Mouse (Mus musculus) small intestine, adult 2 months (tissue): ENCODE measurements at regions not wholly inside any gene's neighbourhood (a gene's known extent, or its start where the extent isn't known, plus 50 kb on each side); places are given as distances from the start of the nearest gene placed in this dataset.

Experiments used
- H3K27ac ChIP-seq: fragments of 200-500 bp; 2 replicates; pipeline ENCODE4 v1.5.1; 2012; ENCODE audit warnings: low read depth, low read length, control low read depth, inconsistent platforms; ENCODE audit not compliant: insufficient read depth
- H3K27me3 ChIP-seq: fragments of 200-500 bp; 2 replicates; pipeline ENCODE4 v1.6.1; 2012; ENCODE audit warnings: mild to moderate bottlenecking, moderate library complexity, low read length, inconsistent platforms; ENCODE audit not compliant: control insufficient read depth, insufficient read depth
- H3K36me3 ChIP-seq: fragments of 200-500 bp; 2 replicates; pipeline ENCODE4 v1.6.1; 2012; ENCODE audit warnings: mild to moderate bottlenecking, low read length, control low read depth, inconsistent platforms; ENCODE audit not compliant: control insufficient read depth, insufficient read depth
- H3K4me1 ChIP-seq: fragments of 200-500 bp; 2 replicates; pipeline ENCODE4 v1.6.1; 2012; ENCODE audit warnings: low read length, inconsistent platforms, mixed read lengths; ENCODE audit not compliant: control insufficient read depth, insufficient read depth, insufficient read length
- H3K4me3 ChIP-seq: fragments of 200-500 bp; 2 replicates; pipeline ENCODE4 v1.5.1; 2012; ENCODE audit warnings: low read depth, mild to moderate bottlenecking, control low read depth, inconsistent platforms, low read length, moderate library complexity
- CTCF ChIP-seq: fragments of 200-500 bp; IDR thresholded peaks from 2 replicates; pipeline ENCODE4 v1.5.1; 2012; ENCODE audit warnings: low read depth, mild to moderate bottlenecking, control low read depth, inconsistent platforms, low read length, moderate library complexity, mixed read lengths; ENCODE audit not compliant: insufficient replicate concordance, insufficient read length; ENCODE audit errors: extremely low read depth
- POLR2A ChIP-seq: fragments of 200-500 bp; IDR thresholded peaks from 2 replicates; pipeline ENCODE4 v1.6.1; 2012; ENCODE audit warnings: low read depth, mild to moderate bottlenecking, control low read depth, inconsistent platforms, low read length, moderate library complexity
- WGBS: fragments of 180-500 bp; shearing (Covaris S2); methylation state at CpG from one replicate; pipeline ENCODE4 v1.1.7; 2018; 5-methylcytosine and 5-hydroxymethylcytosine counted together

- Histone ChIP-seq H3K4me3 (no peak overlapping the region), H3K4me1 (no peaks in the 10 kb centered on the region), H3K36me3 (no peaks in the 10 kb centered on the region), H3K27me3 (no peaks in the 10 kb centered on the region; the same call in 1 of the 2 replicates), H3K27ac (no peak overlapping the region)
- WGBS: 83% methylated on average over 5 of the region's 5 CpGs
- TF ChIP-seq POLR2A (no peak), CTCF (no peak)
Observed at GRCm38 (mm10) chr9:22979627-22980026, 243.2 kb upstream of the Bmper start.

DNA sequence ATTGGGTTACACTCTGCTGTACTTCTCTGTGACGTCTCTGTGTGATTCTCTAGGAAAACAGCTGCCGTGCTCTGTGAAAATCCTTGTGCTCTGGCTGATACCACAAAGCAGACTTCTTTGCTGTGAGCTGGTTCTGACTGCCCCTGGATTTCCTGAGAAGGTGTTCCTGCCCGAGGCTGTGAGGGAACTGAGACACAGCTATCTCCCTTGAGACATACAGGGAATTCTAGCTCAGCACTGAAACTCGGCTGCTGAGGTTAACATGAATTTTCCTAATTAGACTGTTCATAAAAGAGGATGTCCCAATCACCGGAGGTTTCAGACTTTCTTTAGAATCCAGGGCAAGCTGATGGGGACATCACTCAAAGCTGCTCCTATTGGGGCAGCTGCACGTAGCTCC, 233.4 kb upstream of the Bmper start:
- Histone ChIP-seq H3K4me1 (no peaks in the 10 kb centered on the region), H3K4me3 (no peak overlapping the region), H3K27me3 (no peaks in the 10 kb centered on the region), H3K27ac (no peak overlapping the region), H3K36me3 (no peaks in the 10 kb centered on the region)
- TF ChIP-seq CTCF (no peak), POLR2A (no peak)
- WGBS: 75% methylated on average over 6 of the region's 6 CpGs

DNA sequence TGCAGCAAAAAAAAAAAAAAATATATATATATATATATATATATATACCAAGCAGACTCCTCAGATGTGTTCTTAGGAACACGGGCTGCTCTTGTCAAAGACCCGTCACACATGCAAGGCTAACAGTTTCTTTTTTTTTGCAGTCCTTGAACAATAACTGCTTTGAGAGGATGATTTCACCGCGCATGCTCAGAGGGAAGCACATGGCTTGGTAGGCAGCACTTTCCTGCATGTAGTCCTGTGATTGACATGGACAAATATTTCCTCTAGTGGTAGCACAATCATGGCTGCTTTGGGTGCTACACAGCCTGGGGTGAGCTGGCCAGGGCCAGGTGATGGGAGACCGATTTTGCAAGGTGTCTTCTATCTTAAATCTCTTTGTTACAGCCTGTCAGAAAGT, 229.3 kb upstream of the Bmper start:
- TF ChIP-seq POLR2A (no peak), CTCF (no peak)
- no peak overlapping the region for H3K27ac ChIP-seq
- no peaks in the 10 kb centered on the region for H3K27me3 ChIP-seq
- no peaks in the 10 kb centered on the region for H3K36me3 ChIP-seq
- H3K4me3 ChIP-seq: no peak overlapping the region
- no peaks in the 10 kb centered on the region for H3K4me1 ChIP-seq
- 82% methylated on average over 5 of the region's 5 CpGs for WGBS

DNA sequence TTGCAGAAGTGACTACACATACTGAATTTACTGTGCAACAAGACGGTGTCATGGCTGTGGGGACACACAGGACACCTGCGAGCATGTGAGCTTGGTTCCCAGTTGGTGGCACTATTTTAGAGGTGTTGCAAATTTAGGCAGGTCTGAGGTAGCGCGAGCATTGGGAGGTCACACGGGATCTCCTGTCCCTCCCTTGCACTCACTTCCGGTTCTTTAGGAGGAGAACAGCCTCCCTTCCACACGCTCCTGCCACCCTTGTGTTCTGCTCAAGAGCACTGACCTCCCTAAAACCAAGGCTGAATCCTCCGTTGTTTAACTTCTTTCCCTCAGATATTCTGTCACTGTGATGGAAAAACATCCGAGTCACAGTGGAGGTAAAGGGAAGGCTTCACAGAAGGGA, 227.3 kb upstream of the Bmper start:
- Histone ChIP-seq H3K4me1 (no peaks in the 10 kb centered on the region), H3K27ac (no peak overlapping the region), H3K4me3 (no peak overlapping the region), H3K36me3 (no peaks in the 10 kb centered on the region), H3K27me3 (no peaks in the 10 kb centered on the region)
- no peak for TF ChIP-seq POLR2A
- no peak for TF ChIP-seq CTCF
- 78% methylated on average over 9 of the region's 9 CpGs for WGBS

- Histone ChIP-seq H3K36me3 (no peaks in the 10 kb centered on the region), H3K4me3 (no peak overlapping the region), H3K4me1 (no peaks in the 10 kb centered on the region), H3K27ac (no peak overlapping the region), H3K27me3 (no peaks in the 10 kb centered on the region)
- TF ChIP-seq POLR2A (no peak), CTCF (no peak)
- WGBS: 70% methylated on average over 6 of the region's 6 CpGs
Observed at GRCm38 (mm10) chr9:22998306-22998705, 224.6 kb upstream of the Bmper start.

DNA sequence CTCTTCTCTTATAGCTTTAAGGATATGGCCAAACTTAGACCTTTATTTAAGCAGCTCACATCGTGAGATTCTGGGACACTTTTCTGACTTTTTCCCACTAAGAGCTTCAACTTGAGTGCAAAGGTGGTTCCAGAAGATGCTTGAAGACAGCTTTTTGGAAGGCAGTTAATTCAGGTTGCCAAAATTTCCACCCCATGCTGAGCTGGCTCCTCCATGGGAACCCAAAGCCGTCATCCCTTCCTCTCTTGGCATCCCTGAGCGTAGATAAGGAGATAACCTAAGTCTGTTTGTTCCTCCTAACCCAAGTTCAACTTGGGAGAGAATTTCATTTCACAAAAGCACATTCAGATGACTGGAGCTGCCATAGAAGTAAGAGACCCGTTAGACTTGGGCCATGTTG, 223.7 kb upstream of the Bmper start:
- Histone ChIP-seq H3K36me3 (no peaks in the 10 kb centered on the region), H3K4me1 (no peaks in the 10 kb centered on the region), H3K27me3 (no peaks in the 10 kb centered on the region), H3K27ac (no peak overlapping the region), H3K4me3 (no peak overlapping the region)
- TF ChIP-seq POLR2A (no peak), CTCF (no peak)
- WGBS: 74% methylated on average over 4 of the region's 4 CpGs

GRCm38 (mm10) chr9:23000200-23000599, 222.7 kb upstream of the Bmper start:
- Histone ChIP-seq H3K4me3 (no peak overlapping the region), H3K36me3 (no peaks in the 10 kb centered on the region), H3K27ac (no peak overlapping the region), H3K4me1 (no peaks in the 10 kb centered on the region), H3K27me3 (no peaks in the 10 kb centered on the region)
- WGBS: 92% methylated on average over 3 of the region's 3 CpGs
- TF ChIP-seq POLR2A (no peak), CTCF (no peak)
